Mouse (Mus musculus) ES-Bruce4 (cell line): ENCODE data around the gene Fgf13.

Experiments used
- CTCF ChIP-seq: IDR thresholded peaks from one replicate; pipeline ENCODE4 v1.8.1; 2011; ENCODE audit warnings: low read depth, low read length
- POLR2A ChIP-seq: IDR thresholded peaks from one replicate; pipeline ENCODE4 v1.8.1; 2011; ENCODE audit warnings: low read length; ENCODE audit not compliant: insufficient read depth

DNA sequence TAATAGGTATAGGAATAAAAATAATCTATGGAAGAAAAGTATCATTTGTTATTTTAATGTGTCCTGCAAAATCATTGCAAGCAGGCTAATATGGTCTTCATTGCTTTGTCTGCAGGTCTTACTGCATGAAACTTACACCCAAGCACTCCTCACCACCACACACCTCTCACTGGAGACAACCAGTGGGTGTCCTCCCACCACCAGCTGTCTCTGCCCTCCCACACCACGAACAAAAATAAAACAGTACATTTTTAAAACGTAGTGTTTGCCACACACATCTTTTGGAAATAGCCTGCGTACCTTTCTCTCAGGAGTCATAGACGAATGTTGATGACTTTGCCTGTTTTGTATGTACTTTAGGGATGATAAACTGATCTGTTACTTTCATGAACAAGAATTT is 441.2 kb downstream of the Fgf13 start:
- TF ChIP-seq CTCF (no peak), POLR2A (no peak)
